Mouse (Mus musculus) effector memory CD4-positive, alpha-beta T cell, adult 5 months (primary cell): ENCODE data around the gene Gm10696. TPM values are rescaled to one million over a fixed set of nuclear protein-coding genes. Genes with fewer than 3 reads are reported as not detected.

Experiments used
- polyA plus RNA-seq: library from polyadenylated mRNA; unstranded; fragments of 100-300 nt; shearing (Covaris generic); gene quantifications from one replicate; pipeline ENCODE4 v1.2.1, GENCODE M21; 2017

The Gm10696 gene
- polyA plus RNA-seq, result not detected

GRCm38 (mm10) chr3:94178093-94178492, at the start of gene Gm10696:
Gene Gm10696 (minus strand): TSS chr3:94178193.

DNA sequence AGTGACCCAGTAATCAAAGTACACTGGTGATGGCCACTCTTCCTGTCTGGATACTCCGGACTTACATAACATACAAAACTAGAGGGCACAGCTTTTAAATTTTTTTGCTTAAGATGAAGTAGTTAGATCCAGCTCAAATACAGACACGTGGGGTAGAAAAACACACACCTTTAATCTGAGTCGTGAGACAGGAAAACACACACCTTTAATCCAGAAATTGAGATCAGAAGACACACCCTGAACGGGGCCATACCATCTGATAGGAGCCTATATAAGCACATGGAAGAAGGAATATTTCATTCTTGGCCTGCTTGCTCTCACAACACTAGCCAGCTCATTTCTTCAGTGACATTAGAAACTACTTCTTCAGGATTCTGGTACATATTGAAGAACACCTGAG, 18.4 kb upstream of the Gm10696 start, which contains the start of gene Gm5286:
Gene Gm5286, plus strand, starts transcription at position 301 of the 400 bp plus-strand sequence.

Other genes with a start within 250 kb of the Gm10696 start
- not detected for gene Gm9117, start 234.7 kb downstream of the Gm10696 start, polyA plus RNA-seq
- not detected for gene Tdpoz5, start 216.9 kb downstream of the Gm10696 start, polyA plus RNA-seq
- gene Gm9125, start 123.3 kb downstream of the Gm10696 start, polyA plus RNA-seq, result not detected
- gene Gm10697, start 105.5 kb downstream of the Gm10696 start, polyA plus RNA-seq, result not detected
- gene Gm5286, start 18.5 kb upstream of the Gm10696 start, polyA plus RNA-seq, result not detected
- not detected for gene Gm4778, start 85.8 kb upstream of the Gm10696 start, polyA plus RNA-seq
- gene Them4, start 131.9 kb upstream of the Gm10696 start, polyA plus RNA-seq, result 5.0 TPM
- not detected for gene Them5, start 163.9 kb upstream of the Gm10696 start, polyA plus RNA-seq
- gene C2cd4d, start 184.2 kb upstream of the Gm10696 start, polyA plus RNA-seq, result not detected
- gene Rorc, start 194.6 kb upstream of the Gm10696 start, polyA plus RNA-seq, result not detected
- not detected for gene Lingo4, start 220.3 kb upstream of the Gm10696 start, polyA plus RNA-seq
- 2.5 TPM for gene Tdrkh, start 235.1 kb upstream of the Gm10696 start, polyA plus RNA-seq